Mouse (Mus musculus) testis, adult 2 months (tissue): ENCODE measurements around the gene Usf3.

ENCODE experiments used
- CTCF ChIP-seq: fragments of 200-500 bp; IDR thresholded peaks from 2 replicates; pipeline ENCODE4 v1.5.1; 2012; ENCODE audit warnings: low read depth, mild to moderate bottlenecking, inconsistent platforms, low read length, moderate library complexity; ENCODE audit not compliant: control insufficient read depth, insufficient read depth, insufficient replicate concordance
- POLR2A ChIP-seq: fragments of 200-500 bp; IDR thresholded peaks from 2 replicates; pipeline ENCODE4 v1.6.1; 2012; ENCODE audit warnings: low read depth, mild to moderate bottlenecking, inconsistent platforms, low read length, moderate library complexity; ENCODE audit not compliant: control insufficient read depth

- TF ChIP-seq CTCF (peak; percentile 75; the same call in 1 of the 2 replicates), POLR2A (no peak)
Observed at GRCm38 (mm10) chr16:44242633-44243032, 69.6 kb downstream of the Usf3 start.
